Mouse (Mus musculus): ENCODE measurements at regions not wholly inside any gene's neighbourhood (a gene's known extent, or its start where the extent isn't known, plus 50 kb on each side); places are given as distances from the start of the nearest gene placed in this dataset.

- H3K36me3 ChIP-seq (replicated peaks; ENCODE audit: insufficient read depth, low read length), result no peaks in the 10 kb centered on the region
- ATAC-seq, result no peak
Measured at GRCm38 (mm10) chr2:45475996-45476395, 358.8 kb upstream of the Zeb2 start.

GRCm38 (mm10) chr2:45464306-45464705 is 347.1 kb upstream of the Zeb2 start:
- DNase-seq (no peak), ATAC-seq (no peak)
- Histone ChIP-seq H3K4me3 (ENCODE audit: low read depth, low read length) (no peak overlapping the region), H3K9ac (replicated peaks) (no peak overlapping the region), H3K36me3 (replicated peaks; ENCODE audit: insufficient read depth, low read length) (no peaks in the 10 kb centered on the region), H3K4me2 (ENCODE audit: low read depth, low read length) (no peak overlapping the region), H3K27ac (ENCODE audit: low read depth) (no peak overlapping the region), H3K27me3 (ENCODE audit: insufficient read depth, low read length) (no peaks in the 10 kb centered on the region), H3K9me3 (ENCODE audit: low read length) (no peaks in the 10 kb centered on the region), H3K4me1 (ENCODE audit: insufficient read depth) (no peaks in the 10 kb centered on the region)
- TF ChIP-seq CTCF (IDR thresholded peaks at IDR 0.05; ENCODE audit: low read depth) (no peak), EP300 (IDR thresholded peaks at IDR 0.05; ENCODE audit: low read depth) (no peak)
- WGBS (ENCODE audit: insufficient replicate concordance), result 76% methylated on average over 4 of the region's 4 CpGs

More at GRCm38 (mm10) chr2:45475996-45476395, 358.8 kb upstream of the Zeb2 start:
- Histone ChIP-seq H3K4me1 (ENCODE audit: insufficient read depth) (no peaks in the 10 kb centered on the region), H3K27ac (ENCODE audit: low read depth) (no peak overlapping the region), H3K9me3 (ENCODE audit: low read length) (no peaks in the 10 kb centered on the region), H3K4me3 (ENCODE audit: low read depth, low read length) (no peak overlapping the region), H3K27me3 (ENCODE audit: insufficient read depth, low read length) (no peaks in the 10 kb centered on the region), H3K9ac (replicated peaks) (no peak overlapping the region), H3K4me2 (ENCODE audit: low read depth, low read length) (no peak overlapping the region)
- TF ChIP-seq EP300 (IDR thresholded peaks at IDR 0.05; ENCODE audit: low read depth) (no peak), CTCF (IDR thresholded peaks at IDR 0.05; ENCODE audit: low read depth) (no peak)
- no peak for DNase-seq

- Histone ChIP-seq H3K4me3 (ENCODE audit: low read depth, low read length) (no peak overlapping the region), H3K27me3 (ENCODE audit: insufficient read depth, low read length) (no peaks in the 10 kb centered on the region), H3K4me2 (ENCODE audit: low read depth, low read length) (no peak overlapping the region), H3K36me3 (replicated peaks; ENCODE audit: insufficient read depth, low read length) (no peaks in the 10 kb centered on the region), H3K9ac (replicated peaks) (no peak overlapping the region), H3K4me1 (ENCODE audit: insufficient read depth) (no peaks in the 10 kb centered on the region), H3K9me3 (ENCODE audit: low read length) (no peaks in the 10 kb centered on the region), H3K27ac (ENCODE audit: low read depth) (no peak overlapping the region)
- DNase-seq (no peak), ATAC-seq (no peak)
- no peak for TF ChIP-seq EP300 (IDR thresholded peaks at IDR 0.05; ENCODE audit: low read depth)
- TF ChIP-seq CTCF (IDR thresholded peaks at IDR 0.05; ENCODE audit: low read depth), result no peak
Measured at GRCm38 (mm10) chr2:45459410-45459809, 342.2 kb upstream of the Zeb2 start.

GRCm38 (mm10) chr2:45454811-45455210 is 337.6 kb upstream of the Zeb2 start:
- no peak for DNase-seq
- no peak for ATAC-seq
- Histone ChIP-seq H3K27me3 (ENCODE audit: insufficient read depth, low read length) (no peaks in the 10 kb centered on the region), H3K36me3 (replicated peaks; ENCODE audit: insufficient read depth, low read length) (no peaks in the 10 kb centered on the region), H3K27ac (ENCODE audit: low read depth) (no peak overlapping the region), H3K4me2 (ENCODE audit: low read depth, low read length) (no peak overlapping the region), H3K4me1 (ENCODE audit: insufficient read depth) (no peaks in the 10 kb centered on the region), H3K9me3 (ENCODE audit: low read length) (no peaks in the 10 kb centered on the region), H3K9ac (replicated peaks) (no peak overlapping the region), H3K4me3 (ENCODE audit: low read depth, low read length) (no peak overlapping the region)
- WGBS (ENCODE audit: insufficient replicate concordance), result 83% methylated on average over 2 of the region's 2 CpGs
- TF ChIP-seq EP300 (IDR thresholded peaks at IDR 0.05; ENCODE audit: low read depth), result no peak
- TF ChIP-seq CTCF (IDR thresholded peaks at IDR 0.05; ENCODE audit: low read depth), result no peak

- ATAC-seq, result no peak
- DNase-seq, result no peak
- Histone ChIP-seq H3K9me3 (ENCODE audit: low read length) (no peaks in the 10 kb centered on the region), H3K27me3 (ENCODE audit: insufficient read depth, low read length) (no peaks in the 10 kb centered on the region), H3K9ac (replicated peaks) (no peak overlapping the region), H3K4me3 (ENCODE audit: low read depth, low read length) (no peak overlapping the region), H3K4me1 (ENCODE audit: insufficient read depth) (no peaks in the 10 kb centered on the region), H3K27ac (ENCODE audit: low read depth) (no peak overlapping the region), H3K36me3 (replicated peaks; ENCODE audit: insufficient read depth, low read length) (no peaks in the 10 kb centered on the region), H3K4me2 (ENCODE audit: low read depth, low read length) (no peak overlapping the region)
- 69% methylated on average over 4 of the region's 4 CpGs for WGBS (ENCODE audit: insufficient replicate concordance)
- TF ChIP-seq CTCF (IDR thresholded peaks at IDR 0.05; ENCODE audit: low read depth) (no peak), EP300 (IDR thresholded peaks at IDR 0.05; ENCODE audit: low read depth) (no peak)
Measured at GRCm38 (mm10) chr2:45439146-45439545, 322.0 kb upstream of the Zeb2 start.

GRCm38 (mm10) chr2:45438739-45439138 is 321.5 kb upstream of the Zeb2 start:
- Histone ChIP-seq H3K9me3 (ENCODE audit: low read length) (no peaks in the 10 kb centered on the region), H3K27ac (ENCODE audit: low read depth) (no peak overlapping the region), H3K9ac (replicated peaks) (no peak overlapping the region), H3K27me3 (ENCODE audit: insufficient read depth, low read length) (no peaks in the 10 kb centered on the region), H3K36me3 (replicated peaks; ENCODE audit: insufficient read depth, low read length) (no peaks in the 10 kb centered on the region), H3K4me1 (ENCODE audit: insufficient read depth) (no peaks in the 10 kb centered on the region), H3K4me2 (ENCODE audit: low read depth, low read length) (no peak overlapping the region), H3K4me3 (ENCODE audit: low read depth, low read length) (no peak overlapping the region)
- ATAC-seq (no peak), DNase-seq (no peak)
- WGBS (ENCODE audit: insufficient replicate concordance), result 76% methylated on average over 9 of the region's 9 CpGs
- no peak for TF ChIP-seq EP300 (IDR thresholded peaks at IDR 0.05; ENCODE audit: low read depth)
- no peak for TF ChIP-seq CTCF (IDR thresholded peaks at IDR 0.05; ENCODE audit: low read depth)
